Mouse (Mus musculus) stomach, postnatal 0 days (tissue): ENCODE measurements around the gene Klf15. TPM values are rescaled to one million over a fixed set of nuclear protein-coding genes. Genes with fewer than 3 reads are reported as not detected.

Source experiments
- ATAC-seq: fragments of 200-750 bp; cut with Nextera tagmentation; 2 replicates; pipeline ENCODE4 v1.8.0; 2017; ENCODE audit not compliant: low FRiP score, low TSS enrichment
- DNase-seq: peaks from one replicate; pipeline ENCODE4 v3.0.0-alpha.2; 2016; ENCODE audit warnings: low spot score
- H3K27ac ChIP-seq: fragments of 300-500 bp; sonication (generic); replicated peaks from 2 replicates; pipeline ENCODE4 v1.5.1; 2014; ENCODE audit warnings: mild to moderate bottlenecking, control low read depth
- H3K27me3 ChIP-seq: fragments of 300-500 bp; sonication (generic); 2 replicates; pipeline ENCODE4 v1.6.1; 2014; ENCODE audit warnings: low read length; ENCODE audit not compliant: control insufficient read depth, insufficient read depth
- H3K36me3 ChIP-seq: fragments of 300-500 bp; sonication (generic); 2 replicates; pipeline ENCODE4 v1.6.1; 2014; ENCODE audit warnings: low read length, mixed read lengths; ENCODE audit not compliant: control insufficient read depth, insufficient read depth
- H3K4me1 ChIP-seq: fragments of 300-500 bp; sonication (generic); replicated peaks from 2 replicates; pipeline ENCODE4 v1.6.1; 2014; ENCODE audit warnings: antibody characterized with exemption; ENCODE audit not compliant: control insufficient read depth, insufficient read depth
- H3K4me2 ChIP-seq: fragments of 300-500 bp; sonication (generic); replicated peaks from 2 replicates; pipeline ENCODE4 v1.6.1; 2014; ENCODE audit warnings: low read depth, mild to moderate bottlenecking, control low read depth, moderate library complexity
- H3K4me3 ChIP-seq: fragments of 300-500 bp; sonication (generic); 2 replicates; pipeline ENCODE4 v1.5.1; 2014; ENCODE audit warnings: low read depth, low read length, control low read depth
- H3K9ac ChIP-seq: fragments of 300-500 bp; sonication (generic); 2 replicates; pipeline ENCODE4 v1.6.1; 2014; ENCODE audit warnings: mild to moderate bottlenecking, low read length, control low read depth, mixed read lengths
- H3K9me3 ChIP-seq: fragments of 300-500 bp; sonication (generic); 2 replicates; pipeline ENCODE4 v1.6.1; 2016; ENCODE audit warnings: low read length; ENCODE audit not compliant: control insufficient read depth
- CTCF ChIP-seq: IDR thresholded peaks from 2 replicates; pipeline ENCODE4 v1.5.1; 2016; ENCODE audit warnings: antibody characterized with exemption, low read depth, mild to moderate bottlenecking, moderate library complexity
- EP300 ChIP-seq: optimal IDR thresholded peaks from 2 replicates; pipeline ENCODE3; 2016; ENCODE audit warnings: antibody characterized with exemption
- WGBS: fragments of 180-500 bp; shearing (Covaris S2); extraction: QIAGEN DNeasy Blood & Tissue Kit; methylation state at CpG from one replicate; pipeline ENCODE4 v1.1.7; 2014; 5-methylcytosine and 5-hydroxymethylcytosine counted together
- polyA plus RNA-seq: library from polyadenylated mRNA; unstranded; fragments of >200 nt; fragmentation: Nextera tagmentation; extraction: Ambion mirVana; gene quantifications from 2 replicates; pipeline ENCODE4 v1.2.1, GENCODE M21; 2015

The Klf15 gene
- polyA plus RNA-seq, 1 experiment from 2014 or later = 4.1 TPM

GRCm38 (mm10) chr6:90470947-90471541 lies 8.7 kb downstream of the Klf15 start:
- no peaks in the 10 kb centered on the region for H3K27me3 ChIP-seq

GRCm38 (mm10) chr6:90472079-90472478 lies 9.7 kb downstream of the Klf15 start:
- Histone ChIP-seq H3K4me3 (no peak overlapping the region), H3K27me3 (no peaks in the 10 kb centered on the region), H3K4me1 (peaks cover 6% of the 10 kb centered on the region), H3K9ac (no peak overlapping the region), H3K4me2 (no peak overlapping the region), H3K36me3 (peaks cover 11% of the 10 kb centered on the region; the same call in 1 of the 2 replicates), H3K9me3 (no peaks in the 10 kb centered on the region), H3K27ac (no peak overlapping the region; the same call in 1 of the 2 replicates)
- 70% methylated on average over 4 of the region's 4 CpGs for whole genome bisulfite sequencing
- no peak for TF ChIP-seq CTCF
- TF ChIP-seq EP300 = no peak
- DNase-seq (no peak), ATAC-seq (no peak)

More at GRCm38 (mm10) chr6:90470947-90471541, 8.7 kb downstream of the Klf15 start:
- TF ChIP-seq EP300 = no peak
- TF ChIP-seq CTCF = no peak
- Histone ChIP-seq H3K9ac (0 out of 2 replicates have a peak overlapping the region, but pooled peaks have one; percentile 13), H3K27ac (peak overlapping the region; percentile 89), H3K9me3 (no peaks in the 10 kb centered on the region), H3K4me1 (peaks cover 6% of the 10 kb centered on the region), H3K4me3 (no peak overlapping the region), H3K4me2 (no peak overlapping the region), H3K36me3 (peaks cover 11% of the 10 kb centered on the region; the same call in 1 of the 2 replicates)
- ATAC-seq (peak; percentile 69), DNase-seq (peak; percentile 44)
- WGBS = 38% methylated on average over 12 of the region's 12 CpGs

GRCm38 (mm10) chr6:90472697-90473096 lies 10.3 kb downstream of the Klf15 start:
- no peak overlapping the region for H3K4me2 ChIP-seq
- no peaks in the 10 kb centered on the region for H3K27me3 ChIP-seq
- H3K9me3 ChIP-seq = no peaks in the 10 kb centered on the region
- H3K9ac ChIP-seq = no peak overlapping the region
- WGBS = 86% methylated on average over 3 of the region's 3 CpGs
- no peak overlapping the region for H3K4me3 ChIP-seq
- H3K27ac ChIP-seq = no peak overlapping the region
- DNase-seq = no peak
- H3K4me1 ChIP-seq = peaks cover 6% of the 10 kb centered on the region
- TF ChIP-seq CTCF = no peak
- TF ChIP-seq EP300 = no peak
- no peak for ATAC-seq
- H3K36me3 ChIP-seq = 0 out of 2 replicates have a peak, but pooled peaks cover 7% of the 10 kb centered on the region

GRCm38 (mm10) chr6:90473630-90474360 lies 11.4 kb downstream of the Klf15 start:
- no peaks in the 10 kb centered on the region for H3K27me3 ChIP-seq
- no peak overlapping the region for H3K4me3 ChIP-seq
- ATAC-seq (no peak), DNase-seq (no peak)
- H3K36me3 ChIP-seq = 0 out of 2 replicates have a peak, but pooled peaks cover 7% of the 10 kb centered on the region
- no peak overlapping the region for H3K27ac ChIP-seq
- no peaks in the 10 kb centered on the region for H3K9me3 ChIP-seq
- 95% methylated on average over 23 of the region's 24 CpGs for WGBS
- TF ChIP-seq EP300 (no peak), CTCF (no peak)
- H3K9ac ChIP-seq = no peak overlapping the region
- H3K4me1 ChIP-seq = peaks cover 6% of the 10 kb centered on the region
- no peak overlapping the region for H3K4me2 ChIP-seq

- 83% methylated on average over 3 of the region's 3 CpGs for WGBS
- ATAC-seq (no peak), DNase-seq (no peak)
- Histone ChIP-seq H3K4me2 (no peak overlapping the region), H3K36me3 (0 out of 2 replicates have a peak, but pooled peaks cover 3% of the 10 kb centered on the region), H3K27me3 (no peaks in the 10 kb centered on the region), H3K4me3 (no peak overlapping the region), H3K9me3 (no peaks in the 10 kb centered on the region), H3K4me1 (peaks cover 6% of the 10 kb centered on the region), H3K27ac (no peak overlapping the region), H3K9ac (no peak overlapping the region)
- TF ChIP-seq EP300 (no peak), CTCF (no peak)
Measured at GRCm38 (mm10) chr6:90474361-90474750, 12.0 kb downstream of the Klf15 start.
